Mouse (Mus musculus) spleen, adult 2 months (tissue): ENCODE measurements around the gene Phlda2.

Experiments
- CTCF ChIP-seq: fragments of 200-500 bp; IDR thresholded peaks from 2 replicates; pipeline ENCODE4 v1.5.1; 2011; ENCODE audit warnings: mild to moderate bottlenecking, inconsistent platforms; ENCODE audit not compliant: insufficient read depth, insufficient read length, insufficient replicate concordance; ENCODE audit errors: extremely low read depth
- POLR2A ChIP-seq: fragments of 200-500 bp; IDR thresholded peaks from 2 replicates; pipeline ENCODE4 v1.6.1; 2011; ENCODE audit warnings: low read depth, low read length, inconsistent platforms

GRCm38 (mm10) chr7:143510593-143511334 is 7.8 kb upstream of the Phlda2 start:
- no peak for TF ChIP-seq CTCF
- TF ChIP-seq POLR2A = no peak
